ENCODE assay signal across 10 mouse cellular contexts in the genomic region with DNA sequence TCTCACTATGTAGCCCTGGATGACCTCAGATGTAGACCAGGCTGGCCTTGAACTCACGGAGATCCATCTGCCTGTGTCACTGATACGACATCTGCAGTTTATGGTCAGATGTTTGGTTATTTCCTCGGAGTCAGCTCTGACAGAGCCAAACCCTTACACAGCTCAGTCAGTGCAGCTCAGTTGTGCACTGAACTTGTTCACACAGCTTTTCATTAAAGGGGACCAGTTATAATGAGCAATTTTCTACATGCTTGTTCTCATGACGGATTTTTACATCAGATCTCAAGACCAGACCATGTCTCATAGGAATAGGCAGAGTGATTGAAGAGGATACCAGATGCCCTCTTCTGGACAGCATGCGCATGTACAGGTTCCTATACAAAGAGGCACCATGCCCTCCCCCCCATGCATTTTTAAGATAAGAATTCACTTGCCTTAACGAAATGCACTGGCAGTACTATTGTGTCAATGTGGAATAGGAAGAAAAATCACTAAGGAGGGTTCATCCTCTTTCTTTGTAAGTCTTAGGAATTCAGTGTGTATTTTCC. TPM values are rescaled to one million over a fixed set of nuclear protein-coding genes. Genes with fewer than 3 reads are reported as not detected.
DNase-seq lines count a peak whose midpoint lies in the region; ATAC-seq and TF ChIP-seq lines count a peak whose summit lies in the region.
"Had no signal": no experiment of that assay in that cellular context is flagged by ENCODE, and none has a peak within 500 bp of the region (broad histone marks: within the 10 kb centered on the region; RNA-seq: fewer than 3 reads in every experiment).

No protein-coding gene starts in this region.

- H3K4me1 ChIP-seq in hindbrain, embryonic 15.5 days (replicated peaks): no peaks in the 10 kb centered on the region
- H3K4me1 ChIP-seq in midbrain, postnatal 0 days (ENCODE audit: insufficient read depth, low read length): no peaks in the 10 kb centered on the region
- H3K4me1 ChIP-seq: embryonic facial prominence, embryonic 12.5 days had no signal

- no peak overlapping the region for H3K4me2 ChIP-seq in hindbrain, embryonic 15.5 days
- H3K4me2 ChIP-seq in midbrain, postnatal 0 days (ENCODE audit: low read depth, low read length, poor library complexity, severe bottlenecking): no peak overlapping the region
- H3K4me2 ChIP-seq: embryonic facial prominence, embryonic 12.5 days had no signal

- DNase-seq in kidney, adult 11 months: peak; percentile 4
- no peak for DNase-seq in kidney, postnatal 14 days
- DNase-seq in CD4-positive helper T cell, adult 2 months (ENCODE audit: low read depth, low spot score): peak; percentile 19
- peak; percentile 53 for DNase-seq in R1 (ENCODE audit: low read depth, low spot score)
- DNase-seq in midbrain, postnatal 0 days (ENCODE audit: low spot score): peak; percentile 41
- no peak for DNase-seq in gastrocnemius, adult 8-10 months (ENCODE audit: low spot score in 2 of 2)

- peak; percentile 73 for TF ChIP-seq CTCF in midbrain, postnatal 0 days (IDR thresholded peaks at IDR 0.05)

- 62% methylated on average over 6 of the region's 6 CpGs for WGBS in hindbrain, embryonic 15.5 days
- WGBS in midbrain, postnatal 0 days: 66% methylated on average over 6 of the region's 6 CpGs

- no peak overlapping the region for H3K27ac ChIP-seq in hindbrain, embryonic 15.5 days (replicated peaks)
- no peak overlapping the region for H3K27ac ChIP-seq in midbrain, postnatal 0 days (ENCODE audit: low read depth, low read length)
- H3K27ac ChIP-seq: embryonic facial prominence, embryonic 12.5 days had no signal

- H3K36me3 ChIP-seq in hindbrain, embryonic 15.5 days: no peaks in the 10 kb centered on the region
- H3K36me3 ChIP-seq in midbrain, postnatal 0 days (ENCODE audit: insufficient read depth, low read length): no peaks in the 10 kb centered on the region
- H3K36me3 ChIP-seq: embryonic facial prominence, embryonic 12.5 days had no signal

- no peaks in the 10 kb centered on the region for H3K9me3 ChIP-seq in hindbrain, embryonic 15.5 days
- H3K9me3 ChIP-seq in midbrain, postnatal 0 days (ENCODE audit: low read length): no peaks in the 10 kb centered on the region
- H3K9me3 ChIP-seq: embryonic facial prominence, embryonic 12.5 days had no signal

- H3K4me3 ChIP-seq in hindbrain, embryonic 15.5 days: no peak overlapping the region
- H3K4me3 ChIP-seq in midbrain, postnatal 0 days (ENCODE audit: low read depth, low read length): no peak overlapping the region
- H3K4me3 ChIP-seq: embryonic facial prominence, embryonic 12.5 days had no signal

- 0 out of 2 replicates have a peak, but pooled peaks have one; percentile 11 for ATAC-seq in hindbrain, embryonic 15.5 days (ENCODE audit: low FRiP score, low read depth)
- ATAC-seq in midbrain, postnatal 0 days (ENCODE audit: low FRiP score): peak; percentile 78
- no peak for ATAC-seq in erythroid progenitor cell, adult 5-6 weeks (replicated peaks; ENCODE audit: low FRiP score, poor library complexity, severe bottlenecking)

- H3K27me3 ChIP-seq in hindbrain, embryonic 15.5 days: no peaks in the 10 kb centered on the region
- no peaks in the 10 kb centered on the region for H3K27me3 ChIP-seq in midbrain, postnatal 0 days (ENCODE audit: insufficient read depth, low read length)
- H3K27me3 ChIP-seq: embryonic facial prominence, embryonic 12.5 days had no signal

- H3K9ac ChIP-seq in hindbrain, embryonic 15.5 days: no peak overlapping the region
- no peak overlapping the region for H3K9ac ChIP-seq in midbrain, postnatal 0 days (replicated peaks; ENCODE audit: low read length, poor library complexity, severe bottlenecking)
- H3K9ac ChIP-seq: embryonic facial prominence, embryonic 12.5 days had no signal

RNA-seq across cellular contexts. Expression of gene Havcr1, which starts 1.6 kb away (rescaled TPM):
- polyA plus RNA-seq in hindbrain, embryonic 15.5 days (2015; fragmentation: Nextera tagmentation; extraction: Ambion mirVana): not detected in 2 replicates
- not detected in 2 replicates for total RNA-seq in midbrain, postnatal 0 days (2014; rRNA removed)
- not detected in 2 replicates for polyA plus RNA-seq in midbrain, postnatal 0 days (2015; fragmentation: Nextera tagmentation; extraction: Ambion mirVana)
- total RNA-seq in gastrocnemius, adult 8-10 months (2022): under 1 TPM in 1 of 4 experiments, not detected in 3; 0.56 TPM
- not detected in 2 replicates for total RNA-seq in erythroid progenitor cell, adult 5-6 weeks (2015; ENCODE audit: low replicate concordance)
- not detected in 2 replicates for total RNA-seq in erythroid progenitor cell, adult 5-6 weeks (2017; ENCODE audit: low replicate concordance)
- polyA plus RNA-seq: embryonic facial prominence, embryonic 12.5 days; limb, embryonic 11.5 days had no signal

RNA-seq across cellular contexts. Expression of gene Timd2, which starts 26.5 kb away (rescaled TPM):
- 0.10 TPM in 1 of 2 replicates, not detected in the other for polyA plus RNA-seq in hindbrain, embryonic 15.5 days (2015; fragmentation: Nextera tagmentation; extraction: Ambion mirVana)
- not detected in 2 replicates for total RNA-seq in midbrain, postnatal 0 days (2014; rRNA removed)
- 0.16 TPM in 1 of 2 replicates, not detected in the other for polyA plus RNA-seq in midbrain, postnatal 0 days (2015; fragmentation: Nextera tagmentation; extraction: Ambion mirVana)
- total RNA-seq in gastrocnemius, adult 8-10 months (2022): not detected
- total RNA-seq in erythroid progenitor cell, adult 5-6 weeks (2015; ENCODE audit: low replicate concordance): not detected in 2 replicates
- not detected in 2 replicates for total RNA-seq in erythroid progenitor cell, adult 5-6 weeks (2017; ENCODE audit: low replicate concordance)

Comparison
In these comparisons a context has a peak if more than half of its experiments do, and no peak if none do; other contexts are left out.
1. DNase-seq: peak in kidney, adult 11 months (single experiment), CD4-positive helper T cell, adult 2 months (single experiment), R1 (single experiment) and midbrain, postnatal 0 days (single experiment); none in kidney, postnatal 14 days (single experiment) and gastrocnemius, adult 8-10 months (0 of 2).